Mouse (Mus musculus): ENCODE data around the gene Prkar2b.

DNA sequence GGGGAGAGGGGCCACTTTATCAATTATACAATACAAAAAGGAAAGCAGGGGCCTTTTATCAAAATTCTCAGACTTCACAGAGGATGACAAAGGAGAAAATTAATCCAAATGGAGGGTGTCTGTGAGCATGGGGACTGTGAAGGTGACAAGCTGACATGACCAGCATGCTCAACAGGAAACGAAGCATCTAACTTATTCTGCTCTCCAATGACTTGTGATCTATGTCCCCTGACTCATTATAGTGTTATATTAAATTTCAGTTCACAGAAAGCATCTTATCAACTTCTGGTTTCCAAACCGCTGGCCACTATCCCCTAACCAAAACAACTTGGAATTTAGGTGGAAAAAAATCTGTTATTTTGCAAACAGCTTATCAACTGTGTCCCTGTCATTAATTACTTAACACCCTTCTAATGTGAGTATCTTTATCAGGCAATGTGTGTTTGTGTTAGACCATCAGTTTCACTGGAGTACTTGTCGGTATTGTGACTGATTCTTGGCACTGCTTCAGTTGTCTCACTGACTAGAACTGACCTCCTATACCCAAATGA lies 63.7 kb downstream of the Prkar2b start:
- TF ChIP-seq CTCF (IDR thresholded peaks at IDR 0.05; ENCODE audit: low read depth, low read length): no peak
- TF ChIP-seq POLR2A (IDR thresholded peaks at IDR 0.05; ENCODE audit: borderline replicate concordance, low read depth, low read length): no peak
